Mouse (Mus musculus) large intestine, adult 2 months (tissue): ENCODE data around the gene Kctd18. TPM values are rescaled to one million over a fixed set of nuclear protein-coding genes. Genes with fewer than 3 reads are reported as not detected.
"Not testable (repeated sequence)": the region's sequence is repeated elsewhere in the genome, so short reads cannot be mapped to it uniquely, and the experiment has no call there.

Experiments
- DNase-seq: peaks from one replicate; pipeline ENCODE4 v3.0.0-alpha.2; 2012; ENCODE audit warnings: low read depth, low spot score
- WGBS: fragments of 180-500 bp; shearing (Covaris S2); methylation state at CpG from one replicate; pipeline ENCODE4 v1.1.7; 2018; 5-methylcytosine and 5-hydroxymethylcytosine counted together
- polyA plus RNA-seq: library from polyadenylated mRNA; depleted of rRNA; stranded (reverse); fragments of >200 nt; gene quantifications from 2 replicates; pipeline ENCODE4 v1.2.3, GENCODE M21; 2012; rRNA removed

Gene Kctd18
- 2.3 and 3.2 TPM in 2 replicates for polyA plus RNA-seq

- no peak for DNase-seq
- WGBS = 95% methylated on average over 7 of the region's 7 CpGs
These were observed at the start of gene Kctd18 for GRCm38 (mm10) chr1:58018856-58019255. TSS of gene Kctd18 (minus strand) at chr1:58018956.

- 54% methylated on average over 3 of the region's 3 CpGs for WGBS
- no peak for DNase-seq
These were observed 46.9 kb upstream of the Kctd18 start for GRCm38 (mm10) chr1:58065606-58066005.

GRCm38 (mm10) chr1:58065151-58065550 lies 46.4 kb upstream of the Kctd18 start:
- no peak for DNase-seq
- 83% methylated on average over 5 of the region's 5 CpGs for WGBS

- no peak for DNase-seq
- 93% methylated on average over 7 of the region's 7 CpGs for WGBS
These were observed 43.4 kb upstream of the Kctd18 start for GRCm38 (mm10) chr1:58062131-58062530.

GRCm38 (mm10) chr1:58058846-58059245 lies 40.1 kb upstream of the Kctd18 start:
- DNase-seq = no peak
- 94% methylated on average over 4 of the region's 4 CpGs for WGBS

- DNase-seq = no peak
- WGBS = 76% methylated on average over 11 of the region's 11 CpGs
These were observed 38.2 kb upstream of the Kctd18 start for GRCm38 (mm10) chr1:58056939-58057338.

GRCm38 (mm10) chr1:58056074-58056807 lies 37.5 kb upstream of the Kctd18 start:
- WGBS = 61% methylated on average over 13 of the region's 13 CpGs
- no peak for DNase-seq

- DNase-seq = no peak
- WGBS = 84% methylated on average over 11 of the region's 11 CpGs
These were observed 36.8 kb upstream of the Kctd18 start for GRCm38 (mm10) chr1:58055598-58055997.

- 85% methylated on average over 5 of the region's 5 CpGs for WGBS
These were observed 30.4 kb upstream of the Kctd18 start for GRCm38 (mm10) chr1:58049126-58049525.

GRCm38 (mm10) chr1:58046721-58047290 lies 28.1 kb upstream of the Kctd18 start:
- WGBS = 53% methylated on average over 3 of the region's 3 CpGs
- DNase-seq = no peak

More at GRCm38 (mm10) chr1:58049126-58049525, 30.4 kb upstream of the Kctd18 start:
- DNase-seq = no peak

- no peak for DNase-seq
- 70% methylated on average over 5 of the region's 5 CpGs for whole genome bisulfite sequencing
These were observed 26.8 kb upstream of the Kctd18 start for GRCm38 (mm10) chr1:58045546-58045945.

GRCm38 (mm10) chr1:58045076-58045475 lies 26.3 kb upstream of the Kctd18 start:
- WGBS = 55% methylated on average over 3 of the region's 3 CpGs
- DNase-seq = no peak

- 83% methylated on average over 9 of the region's 9 CpGs for WGBS
- DNase-seq = not testable (repeated sequence)
These were observed 18.6 kb upstream of the Kctd18 start for GRCm38 (mm10) chr1:58037306-58037705.

- 62% methylated on average over 10 of the region's 10 CpGs for WGBS
- DNase-seq = peak; percentile 22
These were observed 12.5 kb upstream of the Kctd18 start for GRCm38 (mm10) chr1:58031160-58031769.

GRCm38 (mm10) chr1:58030156-58030871 lies 11.6 kb upstream of the Kctd18 start:
- 38% methylated on average over 13 of the region's 13 CpGs for WGBS
- no peak for DNase-seq

GRCm38 (mm10) chr1:58029636-58030117 lies 10.9 kb upstream of the Kctd18 start, which contains the start of gene Aox1:
TSS of gene Aox1 (plus strand) at chr1:58029931.
- DNase-seq = peak; percentile 4
- 8% methylated on average over 12 of the region's 12 CpGs for WGBS

- no peak for DNase-seq
- WGBS = 87% methylated on average over 7 of the region's 7 CpGs
These were observed 9.0 kb upstream of the Kctd18 start for GRCm38 (mm10) chr1:58027707-58028106.

GRCm38 (mm10) chr1:58006388-58006787 lies 12.4 kb downstream of the Kctd18 start:
- not testable (repeated sequence) for DNase-seq
- 96% methylated on average over 6 of the region's 7 CpGs for WGBS

GRCm38 (mm10) chr1:57998146-57998545 lies 20.6 kb downstream of the Kctd18 start:
- no peak for DNase-seq
- WGBS = 61% methylated on average over 3 of the region's 3 CpGs

GRCm38 (mm10) chr1:57996133-57996615 lies 22.6 kb downstream of the Kctd18 start:
- WGBS = under 1% methylated on average over 29 of the region's 29 CpGs
- DNase-seq = no peak
